Mouse (Mus musculus): ENCODE results near the gene Grk5. TPM values are rescaled to one million over a fixed set of nuclear protein-coding genes. Genes with fewer than 3 reads are reported as not detected.
"Not testable (repeated sequence)": the region's sequence is repeated elsewhere in the genome, so short reads cannot be mapped to it uniquely, and the experiment has no call there.

Grk5 gene
- polyA plus RNA-seq (2015; fragmentation: Nextera tagmentation; extraction: Ambion mirVana) = 1.9 and 2.8 TPM in 2 replicates

DNA sequence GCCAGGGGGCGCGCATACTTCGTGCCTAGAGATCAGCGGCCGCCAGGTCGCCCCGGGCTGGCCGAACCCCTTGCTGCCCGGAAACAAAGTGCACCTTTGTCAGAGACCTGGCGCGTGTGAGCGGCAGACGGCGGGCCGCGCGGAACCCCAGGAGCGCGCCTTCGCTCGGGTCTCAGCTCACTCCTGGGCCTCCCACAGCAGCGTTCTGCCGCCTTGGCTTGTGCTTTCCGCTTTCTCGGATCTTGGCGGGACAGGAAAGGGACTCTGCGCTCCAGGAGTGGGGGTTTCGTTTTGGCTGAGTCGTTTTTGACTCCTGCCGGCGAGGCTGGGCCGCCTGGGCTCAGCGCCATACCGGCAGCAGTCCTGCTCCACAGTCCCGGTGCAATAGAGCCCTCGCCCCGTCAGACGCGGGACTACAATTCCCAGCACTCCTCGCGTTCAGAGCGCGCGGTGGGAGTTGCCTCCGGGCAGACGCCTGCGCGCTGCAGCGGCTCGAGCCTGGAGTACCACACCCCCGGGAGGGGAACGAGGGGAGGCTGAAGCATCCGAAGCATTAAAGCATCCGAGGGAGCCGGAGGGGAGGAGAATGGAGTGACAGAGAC lies at the start of gene Grk5:
Gene Grk5 (plus strand): TSS at position 36 of the 602 bp plus-strand sequence.
- Histone ChIP-seq H3K9ac (peak within 1 kb of the TSS; percentile 71), H3K4me3 (replicated peaks) (peak within 1 kb of the TSS; percentile 83), H3K4me1 (peaks cover 4% of the 10 kb centered on the region; the same call in 1 of the 2 replicates), H3K27ac (peak within 1 kb of the TSS; percentile 97), H3K36me3 (no peaks in the 10 kb centered on the region), H3K4me2 (peak within 1 kb of the TSS; percentile 91), H3K9me3 (no peaks in the 10 kb centered on the region), H3K27me3 (replicated peaks) (no peaks in the 10 kb centered on the region)
- WGBS = under 1% methylated on average over 55 of the region's 55 CpGs
- ATAC-seq (ENCODE audit: insufficient read depth, low FRiP score, low read depth) = peak; percentile 99

DNA sequence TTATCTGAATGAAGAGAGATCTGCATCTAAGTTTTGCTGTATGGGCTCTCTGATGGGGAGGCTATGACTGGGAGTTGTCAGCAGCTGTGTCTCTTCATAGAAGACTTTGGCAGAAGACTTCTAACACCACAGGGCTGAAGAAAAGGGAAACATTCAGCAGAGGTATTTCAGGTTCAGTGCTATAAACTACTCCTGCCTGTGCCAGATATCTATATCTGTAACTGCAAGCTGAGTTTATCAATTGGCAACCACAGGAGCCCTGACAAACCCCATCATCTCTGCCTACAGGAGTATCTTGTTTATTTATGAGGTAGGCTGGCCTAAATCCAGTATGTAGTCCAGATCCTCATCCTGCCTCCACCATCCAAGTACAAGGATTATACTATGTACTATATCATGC lies 46.2 kb upstream of the Grk5 start:
- Histone ChIP-seq H3K27me3 (replicated peaks) (no peaks in the 10 kb centered on the region), H3K4me3 (replicated peaks) (no peak overlapping the region), H3K4me1 (no peaks in the 10 kb centered on the region), H3K9me3 (no peaks in the 10 kb centered on the region), H3K4me2 (no peak overlapping the region), H3K27ac (no peak overlapping the region), H3K36me3 (0 out of 2 replicates have a peak, but pooled peaks cover 3% of the 10 kb centered on the region), H3K9ac (no peak overlapping the region)
- ATAC-seq (ENCODE audit: insufficient read depth, low FRiP score, low read depth) = peak; percentile 63; the same call in 1 of the 2 replicates

DNA sequence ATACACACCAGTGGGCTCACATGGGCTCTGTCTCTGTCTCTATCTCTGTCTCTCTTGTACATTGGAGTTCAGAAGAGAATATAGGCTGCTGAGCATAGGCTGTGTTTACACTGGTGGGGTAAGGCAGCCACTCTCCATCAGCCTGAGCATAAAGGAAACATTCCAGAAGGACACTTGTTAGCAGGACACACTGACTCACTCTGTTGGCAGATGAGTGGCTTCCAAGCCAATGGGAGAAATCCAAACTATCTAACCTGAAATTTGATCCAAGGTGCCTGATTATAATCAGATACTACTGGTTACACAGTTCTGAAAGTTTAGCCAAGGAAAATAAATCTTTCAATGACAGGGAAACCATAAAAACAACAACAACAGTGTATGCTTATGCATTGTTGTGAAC lies 43.8 kb upstream of the Grk5 start:
- ATAC-seq (ENCODE audit: insufficient read depth, low FRiP score, low read depth) = no peak
- Histone ChIP-seq H3K4me1 (no peaks in the 10 kb centered on the region), H3K27ac (no peak overlapping the region), H3K4me3 (replicated peaks) (no peak overlapping the region), H3K36me3 (0 out of 2 replicates have a peak, but pooled peaks cover 3% of the 10 kb centered on the region), H3K9ac (no peak overlapping the region), H3K4me2 (no peak overlapping the region), H3K27me3 (replicated peaks) (no peaks in the 10 kb centered on the region), H3K9me3 (no peaks in the 10 kb centered on the region)

GRCm38 (mm10) chr19:60860868-60861700 lies 28.5 kb upstream of the Grk5 start, which contains the start of gene Sfxn4:
TSS of gene Sfxn4 (minus strand) at chr19:60861479.
- Histone ChIP-seq H3K4me3 (replicated peaks) (peak within 1 kb of the TSS; percentile 60), H3K27ac (peak within 1 kb of the TSS; percentile 63), H3K9ac (peak within 1 kb of the TSS; percentile 46), H3K4me2 (peak within 1 kb of the TSS; percentile 70), H3K27me3 (replicated peaks) (no peaks in the 10 kb centered on the region), H3K9me3 (no peaks in the 10 kb centered on the region), H3K36me3 (peaks cover 7% of the 10 kb centered on the region; the same call in 1 of the 2 replicates), H3K4me1 (no peaks in the 10 kb centered on the region)
- peak; percentile 98 for ATAC-seq (ENCODE audit: insufficient read depth, low FRiP score, low read depth)
- WGBS = 3% methylated on average over 30 of the region's 30 CpGs

DNA sequence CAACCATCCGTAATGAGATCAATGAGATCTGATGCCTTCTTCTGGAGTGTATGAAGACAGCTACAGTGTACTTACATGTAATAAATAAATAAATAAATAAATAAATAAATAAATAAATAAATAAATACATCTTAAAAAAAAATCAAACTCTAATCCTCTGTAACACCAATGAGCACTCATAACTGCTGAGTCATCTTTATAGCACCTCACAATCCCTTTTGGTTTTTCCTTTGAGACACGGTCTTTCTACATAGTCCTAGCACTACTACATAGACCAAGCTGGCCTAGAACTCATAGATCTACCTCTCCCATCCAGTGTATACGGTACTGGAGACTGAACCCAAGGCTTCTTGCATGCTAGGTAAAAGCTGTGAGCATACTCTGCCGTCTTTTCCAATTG lies 23.4 kb upstream of the Grk5 start:
- WGBS = 94% methylated on average over 4 of the region's 4 CpGs
- peaks cover 19% of the 10 kb centered on the region for H3K36me3 ChIP-seq
- not testable (repeated sequence) for ATAC-seq (ENCODE audit: insufficient read depth, low FRiP score, low read depth); H3K9ac ChIP-seq; H3K4me2 ChIP-seq; H3K4me3 ChIP-seq (replicated peaks); H3K27me3 ChIP-seq (replicated peaks); H3K27ac ChIP-seq; H3K4me1 ChIP-seq; H3K9me3 ChIP-seq

DNA sequence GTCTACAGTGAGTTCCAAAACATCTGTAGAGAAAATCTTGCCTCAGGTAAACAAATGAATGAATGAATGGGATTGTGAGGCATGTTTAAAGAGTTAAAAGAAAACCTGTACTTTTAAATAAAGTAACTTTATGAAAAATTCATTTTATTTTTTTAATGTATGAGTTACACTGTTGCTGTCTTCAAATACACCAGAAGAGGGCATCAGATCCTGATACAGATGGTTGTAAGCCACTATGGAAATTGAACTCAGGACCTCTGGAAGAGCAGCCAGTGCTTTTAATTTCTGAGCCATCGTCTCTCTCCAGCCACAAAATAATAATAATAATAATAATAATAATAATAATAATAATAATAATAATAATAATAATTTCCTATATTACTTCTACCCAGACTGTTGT lies 19.1 kb upstream of the Grk5 start:
- H3K9me3 ChIP-seq = no peaks in the 10 kb centered on the region
- peaks cover 17% of the 10 kb centered on the region for H3K36me3 ChIP-seq
- ATAC-seq (ENCODE audit: insufficient read depth, low FRiP score, low read depth) = no peak
- H3K4me2 ChIP-seq = no peak overlapping the region
- no peak overlapping the region for H3K4me3 ChIP-seq (replicated peaks)
- peaks cover 4% of the 10 kb centered on the region; the same call in 1 of the 2 replicates for H3K4me1 ChIP-seq
- no peaks in the 10 kb centered on the region for H3K27me3 ChIP-seq (replicated peaks)
- H3K27ac ChIP-seq = no peak overlapping the region
- H3K9ac ChIP-seq = no peak overlapping the region
- WGBS = 91% methylated on average over 1 of the region's 1 CpGs

DNA sequence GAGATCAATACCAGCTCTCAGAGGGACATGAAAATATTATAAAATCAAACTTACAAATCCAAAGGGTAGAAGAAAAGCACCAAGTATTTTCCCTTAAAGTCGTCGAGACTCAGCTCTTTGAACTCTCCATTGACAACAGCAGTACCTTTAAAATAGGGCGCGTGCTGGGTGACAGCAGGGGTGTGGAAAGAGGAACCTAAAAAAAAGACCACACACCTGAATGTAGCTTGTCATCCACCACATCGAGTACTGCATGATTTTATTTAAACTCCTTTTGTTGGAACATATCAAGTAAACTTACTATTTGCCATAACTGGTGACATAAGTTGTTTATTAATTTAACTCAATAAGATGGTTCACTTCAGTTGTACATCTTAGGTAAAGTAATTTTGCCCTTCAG lies 18.2 kb upstream of the Grk5 start:
- H3K36me3 ChIP-seq = peaks cover 17% of the 10 kb centered on the region
- no peak for ATAC-seq (ENCODE audit: insufficient read depth, low FRiP score, low read depth)

DNA sequence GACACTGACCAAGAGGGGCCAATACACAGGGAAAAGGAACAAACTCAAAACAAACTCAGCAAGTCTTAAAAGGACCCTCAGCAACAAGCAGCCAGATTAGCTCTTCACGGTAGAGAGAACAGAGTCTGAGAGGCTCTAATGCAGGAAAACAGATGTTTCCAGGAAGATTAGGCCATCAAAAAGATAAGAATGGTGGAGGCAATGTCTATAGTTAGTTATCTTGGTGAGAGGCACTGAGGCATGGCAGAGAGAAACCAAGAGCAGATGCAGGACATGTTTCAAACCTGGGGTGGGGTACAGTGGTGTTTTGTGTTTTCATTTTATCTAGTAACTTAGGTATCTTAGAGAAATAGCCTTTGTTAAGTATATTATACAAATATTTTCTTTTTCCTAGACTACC lies 17.3 kb upstream of the Grk5 start:
- Histone ChIP-seq H3K9me3 (no peaks in the 10 kb centered on the region), H3K36me3 (peaks cover 17% of the 10 kb centered on the region), H3K4me2 (no peak overlapping the region), H3K27ac (no peak overlapping the region), H3K9ac (no peak overlapping the region), H3K27me3 (replicated peaks) (no peaks in the 10 kb centered on the region), H3K4me3 (replicated peaks) (no peak overlapping the region), H3K4me1 (peaks cover 4% of the 10 kb centered on the region; the same call in 1 of the 2 replicates)
- ATAC-seq (ENCODE audit: insufficient read depth, low FRiP score, low read depth) = 0 out of 2 replicates have a peak, but pooled peaks have one; percentile 23
- WGBS = 72% methylated on average over 1 of the region's 1 CpGs

More for the DNA sequence above, 18.2 kb upstream of the Grk5 start:
- H3K4me2 ChIP-seq = no peak overlapping the region
- no peaks in the 10 kb centered on the region for H3K27me3 ChIP-seq (replicated peaks)
- H3K9me3 ChIP-seq = no peaks in the 10 kb centered on the region
- H3K4me3 ChIP-seq (replicated peaks) = no peak overlapping the region
- H3K4me1 ChIP-seq = peaks cover 4% of the 10 kb centered on the region; the same call in 1 of the 2 replicates
- no peak overlapping the region for H3K27ac ChIP-seq
- 93% methylated on average over 5 of the region's 5 CpGs for WGBS
- no peak overlapping the region for H3K9ac ChIP-seq

- H3K9me3 ChIP-seq = no peaks in the 10 kb centered on the region
- H3K36me3 ChIP-seq = peaks cover 10% of the 10 kb centered on the region
- H3K4me1 ChIP-seq = peaks cover 4% of the 10 kb centered on the region; the same call in 1 of the 2 replicates
- peak overlapping the region; percentile 83 for H3K4me3 ChIP-seq (replicated peaks)
- H3K4me2 ChIP-seq = peak overlapping the region; percentile 68
- H3K9ac ChIP-seq = no peak overlapping the region
- H3K27ac ChIP-seq = peak overlapping the region; percentile 85
- no peaks in the 10 kb centered on the region for H3K27me3 ChIP-seq (replicated peaks)
- ATAC-seq (ENCODE audit: insufficient read depth, low FRiP score, low read depth) = no peak
- 8% methylated on average over 4 of the region's 4 CpGs for WGBS
Observed at GRCm38 (mm10) chr19:60873501-60873900, 16.0 kb upstream of the Grk5 start.

GRCm38 (mm10) chr19:60874064-60874694 lies 15.4 kb upstream of the Grk5 start, which contains the start of gene Prdx3:
TSS of gene Prdx3 (minus strand) at chr19:60874556.
- ATAC-seq (ENCODE audit: insufficient read depth, low FRiP score, low read depth) = peak; percentile 97
- Histone ChIP-seq H3K4me3 (replicated peaks) (peak within 1 kb of the TSS; percentile 83), H3K27me3 (replicated peaks) (no peaks in the 10 kb centered on the region), H3K36me3 (peaks cover 9% of the 10 kb centered on the region), H3K4me1 (peaks cover 4% of the 10 kb centered on the region; the same call in 1 of the 2 replicates), H3K9ac (peak within 1 kb of the TSS; percentile 60), H3K9me3 (no peaks in the 10 kb centered on the region), H3K27ac (peak within 1 kb of the TSS; percentile 85), H3K4me2 (peak within 1 kb of the TSS; percentile 68)
- WGBS = under 1% methylated on average over 28 of the region's 28 CpGs

DNA sequence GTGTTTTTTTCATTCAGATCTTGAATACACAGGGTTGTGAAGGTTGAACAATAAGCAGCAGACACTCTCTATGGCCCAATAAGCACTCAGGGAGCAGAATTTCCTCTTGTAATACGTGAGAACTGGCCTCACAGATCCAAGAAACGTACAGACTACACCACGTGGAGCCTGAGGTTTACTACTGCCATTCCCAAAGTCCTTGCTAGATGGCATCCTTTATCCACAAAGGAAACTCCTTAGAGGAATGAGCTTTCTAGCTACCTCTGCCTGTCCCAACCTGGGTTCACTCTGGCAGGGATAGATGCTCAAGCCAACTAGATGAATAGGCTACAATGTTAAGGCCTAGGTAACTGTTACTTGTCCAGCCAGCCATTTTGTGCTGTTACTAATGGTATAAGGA lies 6.4 kb upstream of the Grk5 start:
- no peaks in the 10 kb centered on the region for H3K27me3 ChIP-seq (replicated peaks)
- H3K36me3 ChIP-seq = no peaks in the 10 kb centered on the region
- H3K9me3 ChIP-seq = no peaks in the 10 kb centered on the region
- WGBS = 4% methylated on average over 3 of the region's 3 CpGs
- H3K27ac ChIP-seq = no peak overlapping the region
- no peaks in the 10 kb centered on the region for H3K4me1 ChIP-seq
- no peak overlapping the region for H3K9ac ChIP-seq
- no peak; the same call in 1 of the 2 replicates for ATAC-seq (ENCODE audit: insufficient read depth, low FRiP score, low read depth)
- no peak overlapping the region for H3K4me2 ChIP-seq
- H3K4me3 ChIP-seq (replicated peaks) = no peak overlapping the region

Data from stomach, embryonic 15.5 days (tissue).